Mouse (Mus musculus) heart, embryonic 12.5 days (tissue): ENCODE measurements around the gene Nfib. TPM values are rescaled to one million over a fixed set of nuclear protein-coding genes. Genes with fewer than 3 reads are reported as not detected.

Source experiments
- ATAC-seq: fragments of 200-750 bp; cut with Nextera tagmentation; 2 replicates; pipeline ENCODE4 v1.8.0; 2017; ENCODE audit warnings: moderate TSS enrichment, moderate library complexity; ENCODE audit not compliant: insufficient number of reproducible peaks, low FRiP score
- H3K27ac ChIP-seq: fragments of 300-500 bp; sonication (generic); 2 replicates; pipeline ENCODE4 v1.5.1; 2016; ENCODE audit warnings: mild to moderate bottlenecking, moderate library complexity; ENCODE audit not compliant: poor library complexity, severe bottlenecking
- H3K27me3 ChIP-seq: fragments of 300-500 bp; sonication (generic); replicated peaks from 2 replicates; pipeline ENCODE4 v1.6.1; 2016; ENCODE audit warnings: mild to moderate bottlenecking, moderate library complexity
- H3K36me3 ChIP-seq: fragments of 300-500 bp; sonication (generic); 2 replicates; pipeline ENCODE4 v1.6.1; 2016; ENCODE audit warnings: mild to moderate bottlenecking, moderate library complexity
- H3K4me1 ChIP-seq: fragments of 300-500 bp; sonication (generic); replicated peaks from 2 replicates; pipeline ENCODE4 v1.6.1; 2016; ENCODE audit warnings: mild to moderate bottlenecking
- H3K4me2 ChIP-seq: fragments of 300-500 bp; sonication (generic); 2 replicates; pipeline ENCODE4 v1.6.1; 2016; ENCODE audit warnings: mild to moderate bottlenecking, moderate library complexity
- H3K4me3 ChIP-seq: fragments of 300-500 bp; sonication (generic); 2 replicates; pipeline ENCODE4 v1.5.1; 2016; ENCODE audit warnings: mild to moderate bottlenecking
- H3K9ac ChIP-seq: fragments of 300-500 bp; sonication (generic); 2 replicates; pipeline ENCODE4 v1.6.1; 2016; ENCODE audit warnings: mild to moderate bottlenecking, moderate library complexity
- H3K9me3 ChIP-seq: fragments of 300-500 bp; sonication (generic); replicated peaks from 2 replicates; pipeline ENCODE4 v1.6.1; 2016; ENCODE audit warnings: mild to moderate bottlenecking, moderate library complexity
- WGBS: fragments of 180-500 bp; shearing (Covaris S2); methylation state at CpG from one replicate; pipeline ENCODE4 v1.1.7; 2016; 5-methylcytosine and 5-hydroxymethylcytosine counted together
- polyA plus RNA-seq: library from polyadenylated mRNA; unstranded; fragments of >200 nt; fragmentation: Nextera tagmentation; extraction: Ambion mirVana; gene quantifications from 2 replicates; pipeline ENCODE4 v1.2.1, GENCODE M21; 2016

Gene Nfib
- polyA plus RNA-seq, 1 experiment from 2014 or later, result 57.5 TPM

DNA sequence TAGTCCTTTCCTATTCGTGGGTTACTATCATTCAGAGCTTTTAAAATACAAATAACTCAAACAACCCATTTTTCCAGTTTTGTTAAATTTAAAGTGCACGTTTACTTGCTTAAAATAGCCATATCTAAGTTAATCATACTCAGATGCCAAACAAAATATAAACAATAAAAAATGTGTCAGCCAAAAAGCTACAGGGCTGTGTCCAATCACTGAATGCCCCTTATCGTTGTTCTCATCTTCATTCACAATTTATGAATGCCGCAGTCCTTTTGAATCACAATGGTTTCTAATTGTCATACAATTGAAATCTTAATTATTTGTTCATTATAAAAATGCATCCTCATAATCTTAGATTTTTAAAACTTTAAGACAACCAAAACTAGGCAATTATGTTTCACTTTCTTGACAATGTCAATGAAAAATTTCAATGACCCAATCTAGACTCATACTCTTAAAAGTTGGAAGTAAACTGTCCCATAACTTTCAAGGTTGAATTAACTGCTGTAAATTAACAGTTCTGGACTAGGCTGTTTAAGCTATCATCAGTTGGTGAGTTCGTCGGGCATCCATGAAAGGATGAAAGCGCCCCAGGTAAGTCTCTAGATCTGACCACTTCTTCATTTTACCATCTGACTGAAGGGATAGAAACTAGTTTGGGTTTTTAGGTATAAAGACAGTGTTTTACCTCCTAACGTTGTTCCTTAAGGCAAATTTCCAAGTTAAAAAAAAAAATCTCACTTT lies 202.1 kb downstream of the Nfib start:
- WGBS, result 13% methylated on average over 8 of the region's 8 CpGs
- Histone ChIP-seq H3K9ac (peak overlapping the region; percentile 100), H3K4me2 (peak overlapping the region; percentile 95), H3K4me1 (peaks cover 34% of the 10 kb centered on the region), H3K27ac (peak overlapping the region; percentile 99), H3K4me3 (peak overlapping the region; percentile 99), H3K9me3 (no peaks in the 10 kb centered on the region), H3K36me3 (peaks cover under 1% of the 10 kb centered on the region), H3K27me3 (no peaks in the 10 kb centered on the region)
- ATAC-seq, result no peak

DNA sequence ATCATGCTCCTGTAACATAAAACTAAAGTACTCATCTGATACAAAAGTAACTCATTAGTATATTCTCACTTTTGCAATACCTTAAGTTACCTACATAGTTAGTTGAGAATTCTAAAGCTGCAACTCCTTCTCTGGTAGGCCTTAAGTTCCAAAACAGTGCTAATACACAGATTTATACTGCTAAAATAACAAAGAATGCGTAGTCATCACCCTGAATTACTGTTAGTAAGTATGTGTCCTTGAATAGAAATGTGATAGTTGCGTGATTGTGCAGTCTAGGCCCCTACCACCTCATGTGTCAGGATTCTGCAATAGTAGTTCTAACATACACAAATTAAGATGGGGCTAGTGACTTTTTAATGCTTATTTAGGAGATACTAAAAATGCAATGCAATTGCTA lies 202.9 kb downstream of the Nfib start:
- Histone ChIP-seq H3K9me3 (no peaks in the 10 kb centered on the region), H3K4me3 (peak overlapping the region; percentile 99), H3K9ac (peak overlapping the region; percentile 80), H3K4me1 (peaks cover 35% of the 10 kb centered on the region), H3K4me2 (peak overlapping the region; percentile 61), H3K27ac (peak overlapping the region; percentile 47; the same call in 1 of the 2 replicates), H3K27me3 (no peaks in the 10 kb centered on the region), H3K36me3 (peaks cover 9% of the 10 kb centered on the region)
- WGBS, result 32% methylated on average over 2 of the region's 2 CpGs
- ATAC-seq, result no peak

DNA sequence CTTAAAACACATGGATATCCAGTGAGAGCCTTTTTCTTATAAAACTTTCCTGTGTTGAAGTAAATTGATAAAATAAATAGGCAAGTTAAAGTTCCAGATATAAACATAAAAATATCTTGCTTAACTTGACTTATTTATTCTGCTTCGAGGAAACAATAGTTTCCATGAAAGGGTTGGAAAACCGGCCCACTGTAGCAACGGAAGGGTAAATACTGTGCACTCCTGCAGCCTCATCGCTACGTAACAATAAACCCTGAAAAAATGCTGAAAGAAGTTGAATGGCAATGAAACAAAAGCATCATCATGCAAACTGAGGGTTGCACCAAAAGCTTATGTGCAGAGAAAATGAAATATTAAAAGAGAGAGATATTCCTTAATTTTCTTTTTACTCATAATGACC lies 203.5 kb downstream of the Nfib start:
- H3K4me1 ChIP-seq, result peaks cover 37% of the 10 kb centered on the region
- H3K36me3 ChIP-seq, result peaks cover 15% of the 10 kb centered on the region
- H3K4me3 ChIP-seq, result peak overlapping the region; percentile 51
- H3K9me3 ChIP-seq, result no peaks in the 10 kb centered on the region
- ATAC-seq, result no peak
- peak overlapping the region; percentile 68 for H3K4me2 ChIP-seq
- H3K9ac ChIP-seq, result peak overlapping the region; percentile 78
- no peak overlapping the region for H3K27ac ChIP-seq
- 42% methylated on average over 5 of the region's 5 CpGs for WGBS
- no peaks in the 10 kb centered on the region for H3K27me3 ChIP-seq

DNA sequence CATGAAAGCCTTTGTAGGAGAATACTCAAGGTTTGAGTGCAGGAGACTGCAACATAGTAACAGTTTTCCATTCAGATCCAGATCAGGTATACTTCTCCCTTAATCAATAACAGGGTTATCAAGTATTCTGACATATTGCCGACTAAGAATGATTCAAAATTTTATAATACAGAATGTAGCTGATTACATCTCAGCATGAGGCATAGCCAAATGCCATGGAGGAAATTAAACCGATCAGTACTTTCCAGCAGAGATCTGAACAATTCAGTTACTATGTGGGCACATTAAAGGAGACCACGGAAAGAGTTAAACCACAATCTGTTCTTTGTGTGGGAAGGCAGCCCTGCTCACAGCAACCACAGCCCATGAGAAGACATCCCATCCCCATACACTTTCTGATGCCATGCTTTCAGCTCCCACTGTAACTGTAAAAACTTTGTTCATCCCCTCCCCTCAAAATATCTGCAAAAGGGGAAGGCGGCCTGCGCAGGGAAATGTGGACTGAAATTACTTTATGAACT lies 204.9 kb downstream of the Nfib start:
- H3K4me2 ChIP-seq, result peak overlapping the region; percentile 71
- H3K9ac ChIP-seq, result peak overlapping the region; percentile 81
- H3K27ac ChIP-seq, result peak overlapping the region; percentile 79; the same call in 1 of the 2 replicates
- ATAC-seq, result no peak
- peaks cover 23% of the 10 kb centered on the region for H3K36me3 ChIP-seq
- WGBS, result 54% methylated on average over 5 of the region's 5 CpGs
- H3K4me1 ChIP-seq, result peaks cover 44% of the 10 kb centered on the region
- H3K4me3 ChIP-seq, result peak overlapping the region; percentile 43
- no peaks in the 10 kb centered on the region for H3K9me3 ChIP-seq
- H3K27me3 ChIP-seq, result no peaks in the 10 kb centered on the region

DNA sequence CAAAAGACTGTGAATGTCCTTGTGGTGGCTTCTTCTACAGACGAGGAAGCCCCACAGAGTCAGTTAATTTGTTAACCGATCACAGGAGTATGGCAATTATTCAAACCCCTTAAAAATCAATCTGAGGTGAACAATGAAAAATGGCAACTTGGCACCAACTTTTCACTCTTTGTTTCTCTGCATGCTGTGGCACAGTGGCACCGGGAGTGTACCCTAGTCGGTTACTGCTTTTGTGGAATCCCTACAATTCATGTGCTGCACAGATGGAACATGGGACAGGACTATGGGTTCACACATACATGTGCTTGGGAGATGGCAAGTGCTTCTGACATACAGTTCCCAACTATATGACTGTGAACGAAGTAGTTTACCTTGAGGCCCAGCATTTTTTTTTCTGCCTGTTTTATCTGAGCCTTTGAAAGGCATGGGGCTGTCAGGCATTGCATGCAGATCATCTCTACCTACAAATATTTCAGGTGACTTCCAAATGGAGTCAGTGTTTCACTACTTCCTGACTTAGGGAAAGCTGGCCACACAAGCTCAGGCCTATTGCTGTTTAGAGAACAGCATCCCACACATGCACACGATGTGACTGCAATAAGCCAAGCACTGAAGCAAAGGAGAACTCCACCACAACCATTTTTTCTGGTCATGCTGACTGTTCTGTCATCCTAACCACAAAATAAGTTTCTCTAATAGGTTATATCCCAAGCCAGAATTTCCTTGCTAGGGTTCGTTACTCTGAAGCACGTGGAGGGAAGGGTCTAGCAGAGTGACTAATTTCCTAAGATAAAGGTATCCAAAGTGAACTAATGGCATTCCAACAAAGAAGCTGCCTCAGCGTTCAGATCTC lies 205.6 kb downstream of the Nfib start:
- WGBS, result 55% methylated on average over 9 of the region's 9 CpGs
- Histone ChIP-seq H3K9me3 (no peaks in the 10 kb centered on the region), H3K27ac (peak overlapping the region; percentile 79), H3K9ac (peak overlapping the region; percentile 55), H3K4me3 (peak overlapping the region; percentile 43), H3K4me2 (peak overlapping the region; percentile 71), H3K27me3 (no peaks in the 10 kb centered on the region), H3K36me3 (peaks cover 27% of the 10 kb centered on the region), H3K4me1 (peaks cover 46% of the 10 kb centered on the region)
- no peak for ATAC-seq

DNA sequence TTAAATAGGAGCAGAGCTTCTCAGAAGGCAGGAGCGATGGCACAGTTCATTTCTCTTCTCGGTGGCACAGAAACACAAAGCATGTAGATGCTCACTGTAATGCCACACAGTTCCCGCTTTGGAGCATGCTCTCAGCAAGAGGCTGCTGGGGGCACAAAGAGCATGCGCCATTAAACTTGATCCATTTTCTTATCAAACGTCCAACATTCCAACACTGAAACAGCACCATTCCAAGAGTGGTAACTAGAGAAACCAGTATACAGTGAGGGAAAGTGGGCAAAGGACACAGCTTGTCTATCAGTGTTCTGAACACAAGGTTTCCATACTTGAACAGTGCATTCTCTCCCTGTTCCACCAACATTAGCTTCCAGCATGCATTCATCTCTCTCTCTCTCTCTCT lies 206.3 kb downstream of the Nfib start:
- Histone ChIP-seq H3K36me3 (peaks cover 27% of the 10 kb centered on the region), H3K9me3 (no peaks in the 10 kb centered on the region), H3K4me1 (peaks cover 47% of the 10 kb centered on the region), H3K9ac (peak overlapping the region; percentile 55), H3K4me3 (peak overlapping the region; percentile 43), H3K4me2 (peak overlapping the region; percentile 71), H3K27me3 (no peaks in the 10 kb centered on the region), H3K27ac (peak overlapping the region; percentile 79)
- no peak for ATAC-seq
- whole genome bisulfite sequencing, result 42% methylated on average over 5 of the region's 5 CpGs

DNA sequence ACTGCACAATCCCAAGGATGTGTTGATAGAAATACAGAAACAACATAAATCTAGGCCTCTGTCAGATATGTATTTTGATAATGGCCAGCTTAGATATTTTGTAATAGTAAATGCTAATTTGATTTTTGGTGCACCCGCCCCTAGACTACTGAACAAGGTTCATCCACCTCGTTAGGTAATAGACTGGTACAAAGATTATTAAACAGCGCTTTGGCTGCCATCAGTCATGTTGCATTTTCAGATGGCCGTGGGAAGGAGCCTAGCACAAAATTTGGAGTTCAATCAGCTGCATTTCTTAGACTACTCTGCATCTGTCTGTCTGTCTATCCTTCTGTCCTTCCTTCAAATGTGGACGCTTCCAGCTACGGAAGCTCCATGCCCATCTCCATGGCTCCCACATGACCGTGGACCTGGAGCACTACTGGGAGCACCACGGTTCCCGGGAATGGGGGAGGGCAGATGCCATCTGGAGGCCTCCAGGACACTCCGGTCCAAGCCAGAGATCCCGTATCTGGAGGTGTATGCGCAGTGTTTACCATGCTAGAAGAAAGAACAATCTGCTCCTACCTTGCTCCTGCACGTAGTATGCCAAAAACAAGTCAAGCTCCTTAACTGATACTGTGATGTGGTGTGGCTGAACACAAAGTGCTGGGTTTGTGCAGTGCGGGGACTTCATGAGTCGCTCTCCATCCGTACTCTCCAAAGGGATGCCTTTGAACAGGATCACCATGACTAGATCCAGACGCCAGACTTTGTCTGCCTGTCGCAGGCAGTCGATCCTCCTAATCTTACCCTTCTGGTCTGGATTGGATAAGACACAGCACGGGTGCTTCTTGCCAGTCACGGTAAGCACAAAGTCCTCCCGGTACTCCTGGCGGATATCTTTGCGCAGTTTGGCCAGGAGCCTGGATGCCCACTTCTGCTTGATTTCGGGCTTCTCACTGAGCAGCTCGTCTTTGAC lies 207.6 kb downstream of the Nfib start:
- H3K27me3 ChIP-seq, result no peaks in the 10 kb centered on the region
- peaks cover 27% of the 10 kb centered on the region for H3K36me3 ChIP-seq
- H3K9ac ChIP-seq, result peak overlapping the region; percentile 43; the same call in 1 of the 2 replicates
- no peak overlapping the region for H3K4me3 ChIP-seq
- H3K4me1 ChIP-seq, result peaks cover 59% of the 10 kb centered on the region
- peak overlapping the region; percentile 43 for H3K27ac ChIP-seq
- ATAC-seq, result peak; percentile 33; the same call in 1 of the 2 replicates
- H3K9me3 ChIP-seq, result no peaks in the 10 kb centered on the region
- peak overlapping the region; percentile 17 for H3K4me2 ChIP-seq
- 69% methylated on average over 26 of the region's 26 CpGs for WGBS

DNA sequence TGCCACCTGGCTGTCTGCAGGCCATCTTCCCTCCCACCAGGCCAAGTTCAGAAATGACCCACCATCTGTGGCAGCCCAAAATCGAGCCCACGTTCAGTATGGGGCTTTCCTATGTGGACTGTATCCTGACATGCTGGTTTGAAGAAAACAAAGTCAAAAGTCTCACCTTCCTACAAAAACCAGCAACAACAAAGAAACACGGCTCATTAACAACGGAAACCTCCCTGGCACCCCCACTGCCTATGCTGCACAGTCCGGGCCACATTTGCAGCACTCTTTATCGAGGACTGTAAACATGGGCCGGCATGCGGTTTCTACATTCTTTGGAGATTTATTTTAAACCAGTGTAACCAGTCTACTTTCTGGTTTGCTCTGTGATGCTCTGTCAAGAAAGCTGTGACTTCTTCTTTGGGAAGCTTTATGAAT lies 208.4 kb downstream of the Nfib start:
- H3K36me3 ChIP-seq, result peaks cover 33% of the 10 kb centered on the region

DNA sequence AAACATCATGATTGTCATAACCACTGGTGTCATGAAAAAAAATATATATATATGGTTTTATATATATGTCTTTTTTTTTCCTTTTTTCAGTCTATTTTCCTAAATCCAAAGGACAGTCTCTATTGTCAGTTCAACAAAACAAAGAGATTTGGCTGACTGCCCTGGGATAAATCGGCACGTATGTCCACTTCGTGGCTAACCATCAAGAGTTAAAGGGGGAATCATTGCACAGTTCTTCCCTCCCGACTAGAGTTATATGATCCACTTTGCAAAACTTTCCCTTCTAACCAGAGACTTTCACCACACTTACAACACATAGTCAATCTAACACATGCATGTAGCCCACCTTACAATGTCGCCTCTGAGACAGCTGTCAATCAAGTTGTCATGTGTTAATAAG lies 209.2 kb downstream of the Nfib start:
- H3K9me3 ChIP-seq, result no peaks in the 10 kb centered on the region
- no peaks in the 10 kb centered on the region for H3K27me3 ChIP-seq
- 75% methylated on average over 5 of the region's 5 CpGs for WGBS
- H3K4me1 ChIP-seq, result peaks cover 72% of the 10 kb centered on the region
- H3K27ac ChIP-seq, result no peak overlapping the region
- H3K36me3 ChIP-seq, result peaks cover 38% of the 10 kb centered on the region
- no peak for ATAC-seq
- no peak overlapping the region for H3K4me2 ChIP-seq
- no peak overlapping the region for H3K4me3 ChIP-seq
- no peak overlapping the region for H3K9ac ChIP-seq

More for the DNA sequence above, 208.4 kb downstream of the Nfib start:
- Histone ChIP-seq H3K4me3 (no peak overlapping the region), H3K9me3 (no peaks in the 10 kb centered on the region), H3K27me3 (no peaks in the 10 kb centered on the region), H3K9ac (0 out of 2 replicates have a peak overlapping the region, but pooled peaks have one; percentile 28), H3K27ac (0 out of 2 replicates have a peak overlapping the region, but pooled peaks have one; percentile 13), H3K4me1 (peaks cover 67% of the 10 kb centered on the region), H3K4me2 (peak overlapping the region; percentile 25)
- ATAC-seq, result no peak
- WGBS, result 84% methylated on average over 8 of the region's 8 CpGs

DNA sequence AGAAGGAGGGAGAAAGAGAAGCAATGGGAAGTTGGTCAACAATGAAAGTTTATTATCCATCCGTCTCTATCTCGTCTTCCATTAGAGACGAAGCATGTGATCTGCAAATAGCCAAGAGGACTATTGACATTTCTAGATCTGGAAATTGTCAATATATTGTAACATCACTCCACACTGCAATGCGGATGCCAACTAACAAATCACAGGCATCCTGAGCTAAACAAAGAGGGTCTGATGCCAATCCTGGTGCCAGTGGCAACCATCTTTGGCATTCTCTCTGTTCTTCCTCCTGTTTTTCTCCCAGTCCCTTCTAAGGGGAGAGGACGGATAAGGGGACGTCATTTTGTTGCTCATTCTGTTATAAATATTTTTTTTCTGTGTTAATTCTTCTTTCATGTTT lies 209.9 kb downstream of the Nfib start:
- ATAC-seq, result no peak
- Histone ChIP-seq H3K4me1 (peaks cover 69% of the 10 kb centered on the region), H3K27ac (no peak overlapping the region), H3K4me2 (no peak overlapping the region), H3K36me3 (peaks cover 41% of the 10 kb centered on the region), H3K9me3 (no peaks in the 10 kb centered on the region), H3K27me3 (no peaks in the 10 kb centered on the region), H3K9ac (no peak overlapping the region), H3K4me3 (no peak overlapping the region)
- 86% methylated on average over 6 of the region's 6 CpGs for WGBS
